Mouse (Mus musculus): ENCODE results near the gene Ech1.

Gene Ech1

GRCm38 (mm10) chr7:28824941-28825685 lies at the start of gene Ech1:
TSS of gene Ech1 (plus strand) at chr7:28825217.
- in situ Hi-C loops (cut with MboI; ENCODE audit: low sequenced_read_pairs): no loop called here

- in situ Hi-C loops (cut with MboI; ENCODE audit: low sequenced_read_pairs): no loop called here
Measured at GRCm38 (mm10) chr7:28778825-28779224, 46.2 kb upstream of the Ech1 start.

- in situ Hi-C loops (cut with MboI; ENCODE audit: low sequenced_read_pairs): no loop called here
Measured at GRCm38 (mm10) chr7:28780067-28780658, 44.9 kb upstream of the Ech1 start.

- in situ Hi-C loops (cut with MboI; ENCODE audit: low sequenced_read_pairs): no loop called here
Measured at GRCm38 (mm10) chr7:28780857-28781256, 44.2 kb upstream of the Ech1 start.

GRCm38 (mm10) chr7:28781261-28781663 lies 43.8 kb upstream of the Ech1 start:
- in situ Hi-C loops (cut with MboI; ENCODE audit: low sequenced_read_pairs): no loop called here

- in situ Hi-C loops (cut with MboI; ENCODE audit: low sequenced_read_pairs): no loop called here
Measured at GRCm38 (mm10) chr7:28785161-28785560, 39.9 kb upstream of the Ech1 start.

GRCm38 (mm10) chr7:28787884-28788283 lies 37.1 kb upstream of the Ech1 start:
- in situ Hi-C loops (cut with MboI; ENCODE audit: low sequenced_read_pairs): no loop called here

- in situ Hi-C loops (cut with MboI; ENCODE audit: low sequenced_read_pairs): no loop called here
Measured at GRCm38 (mm10) chr7:28788307-28789195, 36.5 kb upstream of the Ech1 start, which contains the start of gene Rinl. TSS of gene Rinl (plus strand) at chr7:28788969.

- in situ Hi-C loops (cut with MboI; ENCODE audit: low sequenced_read_pairs): no loop called here
Measured at GRCm38 (mm10) chr7:28789235-28789634, 35.8 kb upstream of the Ech1 start.

- in situ Hi-C loops (cut with MboI; ENCODE audit: low sequenced_read_pairs): no loop called here
Measured at GRCm38 (mm10) chr7:28790066-28790806, 34.8 kb upstream of the Ech1 start.

GRCm38 (mm10) chr7:28791706-28792105 lies 33.3 kb upstream of the Ech1 start:
- in situ Hi-C loops (cut with MboI; ENCODE audit: low sequenced_read_pairs): no loop called here

- in situ Hi-C loops (cut with MboI; ENCODE audit: low sequenced_read_pairs): no loop called here
Measured at GRCm38 (mm10) chr7:28792391-28793185, 32.4 kb upstream of the Ech1 start.

GRCm38 (mm10) chr7:28793834-28794233 lies 31.2 kb upstream of the Ech1 start:
- in situ Hi-C loops (cut with MboI; ENCODE audit: low sequenced_read_pairs): no loop called here

- in situ Hi-C loops (cut with MboI; ENCODE audit: low sequenced_read_pairs): no loop called here
Measured at GRCm38 (mm10) chr7:28794496-28794895, 30.5 kb upstream of the Ech1 start.

- in situ Hi-C loops (cut with MboI; ENCODE audit: low sequenced_read_pairs): no loop called here
Measured at GRCm38 (mm10) chr7:28795832-28796231, 29.2 kb upstream of the Ech1 start.

GRCm38 (mm10) chr7:28796562-28796975 lies 28.4 kb upstream of the Ech1 start:
- in situ Hi-C loops (cut with MboI; ENCODE audit: low sequenced_read_pairs): no loop called here

- in situ Hi-C loops (cut with MboI; ENCODE audit: low sequenced_read_pairs): no loop called here
Measured at GRCm38 (mm10) chr7:28799994-28800393, 25.0 kb upstream of the Ech1 start.

- in situ Hi-C loops (cut with MboI; ENCODE audit: low sequenced_read_pairs): no loop called here
Measured at GRCm38 (mm10) chr7:28801451-28801850, 23.6 kb upstream of the Ech1 start.

GRCm38 (mm10) chr7:28801901-28802670 lies 22.9 kb upstream of the Ech1 start:
- in situ Hi-C loops (cut with MboI; ENCODE audit: low sequenced_read_pairs): no loop called here

Measured in CH12F3 (cell line).